Mouse (Mus musculus) T-helper 2 cell (primary cell): Measurements from ENCODE around the gene Ttyh3.

ENCODE experiments used
- in situ Hi-C: fragments of 300-600 bp; cut with MboI, MseI; formaldehyde crosslinking; loops from one replicate; pipeline ENCODE4 v1.15.1; 2025; ENCODE audit warnings: high pct_unique_total_duplicates

Gene Ttyh3

GRCm38 (mm10) chr5:140610273-140611011, 38.4 kb downstream of the Ttyh3 start:
- in situ Hi-C loops: no loop called here

- in situ Hi-C loops: no loop called here
These were observed 39.1 kb downstream of the Ttyh3 start for GRCm38 (mm10) chr5:140609511-140610272.

DNA sequence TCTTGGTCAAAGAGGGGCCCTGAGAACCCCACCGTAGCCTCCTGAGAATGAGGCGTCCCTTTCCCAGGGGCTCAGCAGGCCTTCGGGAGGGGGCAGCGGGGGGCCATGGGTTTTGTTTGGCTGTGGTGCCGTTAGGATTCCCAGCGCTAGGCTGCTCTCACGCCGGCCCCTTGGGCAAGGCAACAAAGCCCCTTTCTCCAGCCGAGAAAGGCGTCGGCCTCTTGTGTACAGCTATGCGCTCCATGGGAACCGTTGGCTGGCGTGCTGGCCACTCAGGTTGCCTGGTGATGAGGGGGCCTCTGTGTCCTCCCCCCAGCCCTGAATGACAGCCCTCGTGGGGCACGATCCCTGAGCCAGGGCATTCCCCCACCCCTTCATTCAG, 40.2 kb downstream of the Ttyh3 start:
- in situ Hi-C loops: no loop called here

- in situ Hi-C loops: no loop called here
These were observed 40.8 kb downstream of the Ttyh3 start for GRCm38 (mm10) chr5:140607836-140608633.

- in situ Hi-C loops: no loop called here
These were observed 41.6 kb downstream of the Ttyh3 start, which contains the start of gene Lfng for GRCm38 (mm10) chr5:140607001-140607835. TSS of gene Lfng (plus strand) at chr5:140607320.

GRCm38 (mm10) chr5:140606386-140606785, 42.4 kb downstream of the Ttyh3 start:
- in situ Hi-C loops: no loop called here

GRCm38 (mm10) chr5:140605228-140605627, 43.6 kb downstream of the Ttyh3 start:
- in situ Hi-C loops: no loop called here

DNA sequence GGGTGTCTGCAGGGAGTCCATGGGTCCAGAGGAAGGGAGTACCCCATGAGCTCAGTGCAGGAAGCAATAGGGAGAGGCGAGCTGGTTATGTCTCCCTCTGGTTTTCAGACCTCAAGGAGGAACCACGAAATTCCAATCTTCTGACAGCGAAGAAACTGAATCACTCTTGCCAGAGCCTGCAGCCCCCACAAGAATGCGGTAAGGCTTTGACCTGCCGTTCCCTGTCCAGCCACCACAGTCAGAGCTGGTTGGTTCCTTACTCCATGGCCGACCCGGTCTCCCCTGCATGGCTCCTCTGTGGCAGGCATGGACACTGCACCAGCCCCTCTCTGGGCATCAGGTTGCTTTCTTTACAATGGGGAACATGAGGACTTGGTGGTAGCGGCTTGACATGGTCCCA, 44.4 kb downstream of the Ttyh3 start:
- in situ Hi-C loops: no loop called here

- in situ Hi-C loops: no loop called here
These were observed 46.3 kb downstream of the Ttyh3 start for GRCm38 (mm10) chr5:140602540-140602939.

DNA sequence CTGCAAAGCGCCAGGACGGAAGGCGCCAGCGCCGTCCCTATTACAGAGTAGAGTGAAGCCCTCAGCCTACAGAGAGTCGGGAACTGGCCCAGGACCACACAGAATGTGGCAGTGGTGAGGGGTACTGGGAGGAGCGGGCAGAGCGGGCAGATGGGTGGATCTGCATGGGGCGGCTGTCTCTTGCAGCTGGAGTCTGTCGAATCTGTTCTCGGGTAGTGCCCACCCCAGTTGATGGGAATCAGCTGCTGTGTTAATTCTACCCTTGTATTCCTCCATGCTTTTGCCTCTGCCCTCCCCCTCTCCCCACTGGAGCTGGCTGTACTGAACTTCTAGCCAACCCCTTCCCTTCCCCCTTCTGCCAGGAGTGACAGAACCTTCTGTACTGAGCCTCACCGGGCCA, 47.1 kb downstream of the Ttyh3 start:
- in situ Hi-C loops: no loop called here

GRCm38 (mm10) chr5:140599939-140600338, 48.9 kb downstream of the Ttyh3 start:
- in situ Hi-C loops: no loop called here

DNA sequence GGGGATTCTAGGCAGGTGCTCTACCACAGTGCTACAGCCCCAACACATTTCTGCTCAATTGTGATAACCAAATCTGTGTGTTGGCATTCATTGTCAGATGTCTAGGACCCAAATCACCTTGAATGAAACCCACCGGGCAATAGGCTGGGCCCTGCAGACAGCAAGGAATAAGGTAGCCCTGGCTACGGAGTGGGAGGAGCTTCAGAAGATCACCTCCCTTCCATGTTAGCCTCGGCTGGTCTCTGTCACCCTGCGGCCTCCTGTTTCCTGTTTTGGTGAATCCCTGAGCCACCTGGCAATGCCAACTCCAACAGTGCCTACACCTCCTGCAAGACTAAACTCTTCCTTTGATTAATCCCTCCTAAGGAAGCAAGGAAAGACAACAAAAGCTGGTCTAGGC, 51.0 kb downstream of the Ttyh3 start:
- in situ Hi-C loops: no loop called here

DNA sequence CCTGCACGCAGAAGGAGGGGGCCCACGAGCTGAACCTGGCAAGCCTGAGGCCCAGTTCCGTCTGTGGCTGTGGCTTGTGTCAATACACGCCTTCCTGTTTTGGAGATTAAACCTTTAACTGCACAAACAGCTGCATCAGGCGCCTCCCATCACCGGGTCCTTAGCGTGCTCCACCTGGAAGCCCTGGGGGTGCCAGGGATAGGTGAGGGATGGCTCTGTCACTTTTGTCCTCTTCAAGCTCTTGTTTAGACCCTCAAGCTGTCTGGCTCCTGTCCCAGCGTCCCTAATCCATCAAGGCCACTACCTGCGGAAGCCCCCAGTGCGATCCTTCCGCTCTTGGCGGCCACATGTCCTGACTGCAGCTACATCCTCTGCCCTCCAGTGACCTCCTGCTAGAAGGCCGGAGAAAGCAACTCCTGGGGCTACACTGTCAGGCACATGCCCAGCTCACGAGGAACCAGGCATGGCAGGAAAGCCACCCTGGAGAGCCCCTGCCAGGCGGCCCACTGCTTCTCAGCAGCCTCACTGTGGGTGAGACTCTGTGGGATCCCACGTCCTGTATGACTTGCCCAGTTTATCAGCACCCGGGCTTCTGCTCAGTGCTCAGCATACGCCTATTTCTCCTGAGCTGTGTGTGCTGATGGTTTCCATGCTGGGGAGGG, 51.8 kb downstream of the Ttyh3 start:
- in situ Hi-C loops: no loop called here

DNA sequence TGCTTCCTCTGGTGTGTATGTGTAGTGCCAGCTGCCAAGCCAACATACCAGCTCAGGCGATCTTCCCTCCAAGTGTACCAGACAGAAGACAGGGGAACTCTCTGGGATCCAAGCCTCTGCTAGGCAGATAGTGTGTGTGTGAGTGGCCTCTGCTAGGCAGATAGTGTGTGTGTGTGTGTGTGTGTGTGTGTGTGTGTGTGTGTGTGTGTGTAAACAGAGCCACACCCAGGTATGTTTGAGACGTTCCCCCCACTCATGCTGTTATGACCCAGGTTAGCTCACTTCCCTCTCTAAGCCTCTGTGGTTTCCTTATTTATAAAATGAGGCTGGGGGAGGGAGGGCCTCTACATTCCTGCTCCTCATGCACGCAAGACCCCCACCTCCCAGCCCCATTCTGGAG, 52.4 kb downstream of the Ttyh3 start:
- in situ Hi-C loops: no loop called here

GRCm38 (mm10) chr5:140594846-140595245, 54.0 kb downstream of the Ttyh3 start:
- in situ Hi-C loops: no loop called here

- in situ Hi-C loops: no loop called here
These were observed 59.6 kb downstream of the Ttyh3 start for GRCm38 (mm10) chr5:140589082-140589774.

DNA sequence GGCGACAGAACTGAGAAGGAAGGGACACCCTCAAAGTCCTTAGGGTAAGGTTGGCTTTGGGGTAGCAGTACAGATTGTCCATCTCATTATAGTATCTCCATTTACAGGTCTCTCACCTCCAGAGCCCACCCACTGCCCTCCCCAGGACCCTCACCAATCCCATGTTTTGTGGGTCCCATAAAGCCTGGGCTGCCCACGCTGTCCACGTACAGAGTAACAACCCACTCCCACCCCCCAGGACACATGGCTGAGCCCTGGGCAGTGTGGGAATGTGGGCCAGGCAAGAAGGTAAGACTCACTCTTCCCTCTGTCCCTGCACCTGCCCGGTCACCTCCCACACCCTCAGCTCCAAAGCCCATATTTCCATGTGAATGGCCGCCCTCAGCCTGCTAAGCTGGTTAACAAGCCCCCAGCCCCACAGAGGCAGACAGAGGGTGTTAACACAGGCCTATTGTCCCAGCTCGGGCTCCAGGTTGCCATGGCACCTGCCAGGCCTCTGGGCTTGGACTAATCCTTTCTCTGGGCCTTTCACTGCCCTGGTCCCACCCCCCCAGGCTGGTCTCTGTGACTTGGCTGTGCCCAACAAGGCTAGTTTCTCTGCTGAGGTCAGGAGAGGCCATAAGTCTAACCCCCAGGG, 65.0 kb downstream of the Ttyh3 start:
- in situ Hi-C loops: no loop called here

GRCm38 (mm10) chr5:140582995-140583731, 65.7 kb downstream of the Ttyh3 start:
- in situ Hi-C loops: no loop called here

DNA sequence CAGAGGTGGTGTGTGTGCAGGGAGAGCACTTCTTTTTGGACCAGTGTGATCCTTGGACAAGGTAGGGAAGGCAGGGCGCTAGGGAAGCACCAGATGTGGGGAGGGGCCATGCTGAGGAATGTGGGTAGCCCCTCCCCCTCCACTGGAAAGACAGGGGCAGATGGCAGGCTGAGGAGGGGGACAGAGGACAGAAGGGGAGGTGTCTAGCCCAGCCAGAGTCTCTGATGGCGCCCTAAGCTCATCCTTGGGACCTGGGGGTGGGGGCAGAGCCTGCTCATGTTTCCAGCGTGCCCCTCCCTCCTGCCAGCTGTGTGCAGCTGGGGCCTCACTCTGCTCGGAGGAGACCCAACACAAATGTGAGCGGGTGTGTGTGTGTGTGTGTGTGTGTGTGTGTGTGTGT, 67.3 kb downstream of the Ttyh3 start:
- in situ Hi-C loops: no loop called here
